Mouse (Mus musculus): ENCODE results near the gene Atg16l2. TPM values are rescaled to one million over a fixed set of nuclear protein-coding genes. Genes with fewer than 3 reads are reported as not detected.

Atg16l2 gene
- total and polyA plus RNA-seq, 3 experiments = 7.9 to 8.8 TPM; not detected in 1

- no peak for DNase-seq (ENCODE audit: low read depth, low spot score)
- TF ChIP-seq KAT2A (conservative IDR thresholded peaks at IDR 0.05; ENCODE audit: low read depth, low read length) (no peak), GABPA (IDR thresholded peaks at IDR 0.05; ENCODE audit: low read depth, low read length) (no peak), E2F4 (IDR thresholded peaks at IDR 0.05; ENCODE audit: borderline replicate concordance, low read depth, low read length) (no peak), RCOR1 (IDR thresholded peaks at IDR 0.05; ENCODE audit: low read depth, low read length) (no peak), TBP (IDR thresholded peaks at IDR 0.05; ENCODE audit: low read depth, low read length) (no peak), MAX (IDR thresholded peaks at IDR 0.05; ENCODE audit: low read length) (no peak), ZKSCAN1 (IDR thresholded peaks at IDR 0.05; ENCODE audit: low read depth, low read length) (no peak), MYC (IDR thresholded peaks at IDR 0.05; ENCODE audit: low read depth, low read length) (no peak), USF1 (IDR thresholded peaks at IDR 0.05; ENCODE audit: low read depth, low read length) (no peak), CHD2 (IDR thresholded peaks at IDR 0.05; ENCODE audit: low read length) (no peak), POLR2A (IDR thresholded peaks at IDR 0.05; ENCODE audit: control insufficient read depth in 1 of 2, insufficient read depth in 1 of 2, low read depth in 1 of 2, low read length in 2 of 2, poor library complexity in 1 of 2) (no peak), NELFE (IDR thresholded peaks at IDR 0.05; ENCODE audit: low read depth, low read length) (no peak)
Measured at GRCm38 (mm10) chr7:101229336-101229735, 72.7 kb downstream of the Atg16l2 start.

GRCm38 (mm10) chr7:101223501-101223900 lies 78.5 kb downstream of the Atg16l2 start:
- H3K4me3 ChIP-seq (ENCODE audit: control insufficient read depth in 1 of 2, insufficient read depth in 1 of 2, low read depth in 2 of 2, low read length in 2 of 2) = no peak overlapping the region
- no peaks in the 10 kb centered on the region for H3K9me3 ChIP-seq (replicated peaks; ENCODE audit: insufficient read depth, low read length)
- no peak for TF ChIP-seq MXI1 (IDR thresholded peaks at IDR 0.05; ENCODE audit: low read depth, low read length)
- no peak for TF ChIP-seq HCFC1 (IDR thresholded peaks at IDR 0.05; ENCODE audit: low read depth, low read length)
- TF ChIP-seq CTCF (IDR thresholded peaks at IDR 0.05 in 2 of 3, conservative IDR thresholded peaks at IDR 0.05 in 1 of 3; ENCODE audit: control insufficient read depth in 1 of 3, insufficient read depth in 1 of 3, low read depth in 2 of 3, low read length in 3 of 3, poor library complexity in 1 of 3, severe bottlenecking in 1 of 3) = no peak
- no peak for TF ChIP-seq MEF2A (IDR thresholded peaks at IDR 0.05; ENCODE audit: extremely low read depth, insufficient replicate concordance, low read depth, low read length, poor library complexity, severe bottlenecking)
- TF ChIP-seq ZMIZ1 (IDR thresholded peaks at IDR 0.05; ENCODE audit: low read depth, low read length) = no peak
- no peak for TF ChIP-seq RAD21 (IDR thresholded peaks at IDR 0.05; ENCODE audit: low read depth, low read length)
- no peak for TF ChIP-seq ZKSCAN1 (IDR thresholded peaks at IDR 0.05; ENCODE audit: low read depth, low read length)
- no peak for TF ChIP-seq TBP (IDR thresholded peaks at IDR 0.05; ENCODE audit: low read depth, low read length)
- TF ChIP-seq CHD2 (IDR thresholded peaks at IDR 0.05; ENCODE audit: low read length) = no peak
- TF ChIP-seq JUND (IDR thresholded peaks at IDR 0.05; ENCODE audit: low read depth, low read length) = no peak
- no peak for TF ChIP-seq TAL1 (IDR thresholded peaks at IDR 0.05; ENCODE audit: low read length)
- no peak for TF ChIP-seq E2F4 (IDR thresholded peaks at IDR 0.05; ENCODE audit: borderline replicate concordance, low read depth, low read length)
- no peak for TF ChIP-seq MYB (IDR thresholded peaks at IDR 0.05; ENCODE audit: low read depth, low read length)
- TF ChIP-seq ELF1 (IDR thresholded peaks at IDR 0.05; ENCODE audit: low read depth, low read length) = no peak
- TF ChIP-seq USF2 (IDR thresholded peaks at IDR 0.05; ENCODE audit: borderline replicate concordance in 1 of 2, insufficient read depth in 1 of 2, low read depth in 1 of 2, low read length in 2 of 2) = no peak
- TF ChIP-seq NRF1 (IDR thresholded peaks at IDR 0.05; ENCODE audit: insufficient read depth, low read depth, low read length, poor library complexity, severe bottlenecking) = no peak
- no peak for TF ChIP-seq NELFE (IDR thresholded peaks at IDR 0.05; ENCODE audit: low read depth, low read length)
- no peak for TF ChIP-seq MYC (IDR thresholded peaks at IDR 0.05; ENCODE audit: low read depth, low read length)
- TF ChIP-seq ZNF384 (IDR thresholded peaks at IDR 0.05; ENCODE audit: low read depth, low read length) = no peak
- TF ChIP-seq CHD1 (IDR thresholded peaks at IDR 0.05; ENCODE audit: low read depth, low read length) = no peak
- no peak overlapping the region for H3K27ac ChIP-seq (ENCODE audit: control insufficient read depth, low read depth, low read length)
- H3K36me3 ChIP-seq (ENCODE audit: control insufficient read depth in 1 of 2, insufficient read depth in 2 of 2, low read length in 2 of 2) = no peaks in the 10 kb centered on the region
- H3K9ac ChIP-seq (ENCODE audit: control insufficient read depth, low read depth, low read length, poor library complexity, severe bottlenecking) = no peak overlapping the region
- H3K4me1 ChIP-seq (ENCODE audit: control insufficient read depth in 1 of 2, insufficient read depth in 2 of 2, low read length in 2 of 2) = no peaks in the 10 kb centered on the region
- no peaks in the 10 kb centered on the region for H3K27me3 ChIP-seq (ENCODE audit: control insufficient read depth in 1 of 2, insufficient read depth in 2 of 2, low read length in 2 of 2)
- DNase-seq (ENCODE audit: low read depth, low spot score) = no peak
- no peaks in the 10 kb centered on the region for H3K79me2 ChIP-seq (ENCODE audit: control insufficient read depth, insufficient read depth, low read length, poor library complexity)

More at GRCm38 (mm10) chr7:101229336-101229735, 72.7 kb downstream of the Atg16l2 start:
- Histone ChIP-seq H3K4me3 (ENCODE audit: control insufficient read depth in 1 of 2, insufficient read depth in 1 of 2, low read depth in 2 of 2, low read length in 2 of 2) (no peak overlapping the region), H3K27me3 (ENCODE audit: control insufficient read depth in 1 of 2, insufficient read depth in 2 of 2, low read length in 2 of 2) (no peaks in the 10 kb centered on the region), H3K9me3 (replicated peaks; ENCODE audit: insufficient read depth, low read length) (no peaks in the 10 kb centered on the region), H3K9ac (ENCODE audit: control insufficient read depth, low read depth, low read length, poor library complexity, severe bottlenecking) (no peak overlapping the region), H3K36me3 (ENCODE audit: control insufficient read depth in 1 of 2, insufficient read depth in 2 of 2, low read length in 2 of 2) (no peaks in the 10 kb centered on the region), H3K27ac (ENCODE audit: control insufficient read depth, low read depth, low read length) (no peak overlapping the region), H3K4me1 (ENCODE audit: control insufficient read depth in 1 of 2, insufficient read depth in 2 of 2, low read length in 2 of 2) (no peaks in the 10 kb centered on the region), H3K79me2 (ENCODE audit: control insufficient read depth, insufficient read depth, low read length, poor library complexity) (no peaks in the 10 kb centered on the region)
